Mouse (Mus musculus): ENCODE data around the gene Ednra.

Gene Ednra

DNA sequence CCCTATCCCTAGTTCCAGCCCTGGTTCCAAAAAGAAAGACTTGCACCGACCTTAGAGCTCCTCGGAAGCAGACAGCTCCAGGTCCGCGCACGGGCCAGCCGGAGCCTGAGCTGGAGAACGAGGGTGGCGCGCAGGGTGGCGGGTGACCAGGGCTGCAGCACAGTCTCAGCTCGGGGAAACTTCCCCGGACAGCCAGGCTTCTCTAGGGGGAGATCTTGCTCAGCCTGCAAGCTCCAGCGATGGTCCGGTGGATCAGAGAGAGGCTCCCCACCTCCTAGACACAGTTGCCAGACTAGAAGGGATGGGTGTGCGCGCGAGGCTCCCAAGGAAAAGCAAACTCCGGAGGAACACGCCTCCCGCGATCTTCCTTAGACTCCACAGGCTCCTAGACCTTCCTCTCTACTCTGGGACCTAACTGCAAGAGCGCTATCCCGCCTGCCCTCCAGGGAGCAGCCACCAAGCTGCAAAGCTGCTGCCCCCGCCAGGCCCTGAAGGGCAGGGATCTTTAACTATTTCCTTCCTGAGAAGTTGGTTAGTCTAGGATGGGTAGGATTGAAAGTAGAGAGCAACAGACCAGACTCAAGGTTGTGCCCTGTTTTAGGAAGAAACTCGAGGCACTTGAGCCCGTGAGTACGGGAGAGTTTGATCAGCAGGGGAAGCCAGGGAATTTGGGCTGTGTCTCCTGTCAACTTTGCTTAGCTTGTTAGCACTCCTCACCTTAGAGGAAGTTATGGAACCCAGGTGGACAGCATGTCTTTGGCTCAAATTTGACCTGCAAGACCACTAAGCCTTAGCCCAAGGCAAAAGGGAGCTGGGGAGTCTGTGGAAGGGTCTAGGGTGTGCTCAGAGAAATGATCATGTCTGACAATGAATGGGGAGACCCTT, at the start of gene Ednra:
Ednra (minus strand) TSS at position 419 of the 885 bp plus-strand sequence.
- peak; percentile 66 for DNase-seq

DNA sequence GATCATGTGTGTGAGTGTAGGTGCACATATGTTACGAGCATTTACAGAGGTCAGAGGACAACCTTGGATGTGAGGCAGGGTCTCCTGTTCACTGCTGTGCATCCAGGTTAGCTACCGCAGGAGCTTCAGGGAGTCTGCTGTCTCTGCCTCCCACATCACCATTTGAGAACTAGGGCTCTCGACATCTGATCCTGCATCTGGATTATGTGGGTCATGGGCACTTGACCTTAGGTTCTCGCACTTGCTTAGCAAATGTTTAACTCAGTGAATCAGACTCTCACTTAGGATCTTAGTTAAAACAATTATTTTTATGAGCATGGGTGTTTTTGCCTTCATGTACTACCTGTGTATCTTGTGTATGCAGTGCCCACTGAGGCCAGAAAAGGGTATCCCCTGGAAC, 49.6 kb upstream of the Ednra start:
- DNase-seq = no peak

DNA sequence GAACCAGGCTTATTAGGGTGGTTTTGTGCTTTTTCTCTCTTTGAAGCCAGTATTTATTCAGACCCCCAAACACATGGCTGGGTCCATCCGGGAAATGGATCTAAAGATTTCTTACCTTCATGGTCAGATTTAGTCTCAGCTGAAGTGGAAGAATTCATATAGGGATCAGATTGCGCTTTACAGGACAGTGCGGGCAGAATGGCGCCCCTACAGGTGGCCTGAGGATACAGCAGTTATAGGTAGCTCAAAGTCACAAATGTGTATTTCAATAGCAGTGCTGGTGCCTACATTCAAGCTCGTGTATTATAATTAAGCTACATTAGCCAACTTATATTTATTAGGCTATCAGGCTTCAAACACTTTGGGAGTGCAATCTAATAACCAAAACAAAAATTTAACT, 49.0 kb upstream of the Ednra start:
- no peak for DNase-seq

GRCm38 (mm10) chr8:77772210-77772886, 48.1 kb upstream of the Ednra start:
- peak; percentile 55 for DNase-seq

DNA sequence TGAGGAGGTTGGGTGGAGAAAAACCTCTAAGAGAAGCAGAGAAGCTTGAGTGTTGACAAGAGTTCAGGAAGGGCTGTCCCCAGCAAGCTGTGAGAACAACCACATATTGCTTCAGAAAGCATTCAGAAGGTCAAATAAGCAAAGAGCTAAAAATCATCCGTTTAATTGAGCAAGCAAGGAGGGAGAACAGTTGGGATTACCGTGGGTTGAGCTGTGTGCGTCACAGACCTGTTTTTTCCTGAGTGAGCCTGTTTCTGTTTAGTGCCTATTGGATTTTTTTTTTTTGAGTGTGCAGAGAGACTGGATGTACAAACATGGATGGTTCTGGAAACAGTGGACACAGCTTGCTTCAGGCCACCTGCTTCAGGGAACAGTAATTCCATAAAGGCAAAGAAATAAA, 46.7 kb upstream of the Ednra start:
- DNase-seq = no peak

DNA sequence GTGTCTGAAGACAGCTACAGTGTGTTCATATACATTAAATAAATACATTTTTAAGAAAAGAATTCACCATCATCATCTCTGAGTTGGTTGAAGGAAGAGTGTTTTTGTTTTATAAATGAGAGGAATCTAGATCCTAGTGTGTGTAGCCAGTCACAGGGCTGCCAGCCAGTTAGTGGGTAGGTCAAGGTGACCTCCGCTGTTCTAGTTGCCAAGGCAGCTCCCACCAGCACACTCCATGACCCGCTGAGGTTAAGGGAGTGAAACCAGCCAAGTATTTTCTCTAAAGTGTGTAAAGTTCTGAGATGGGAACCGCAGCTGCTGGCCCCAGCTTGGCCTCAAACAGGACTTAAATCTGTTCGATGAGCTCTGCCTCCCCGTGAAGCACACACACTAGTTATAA, 44.7 kb upstream of the Ednra start:
- DNase-seq = no peak

DNA sequence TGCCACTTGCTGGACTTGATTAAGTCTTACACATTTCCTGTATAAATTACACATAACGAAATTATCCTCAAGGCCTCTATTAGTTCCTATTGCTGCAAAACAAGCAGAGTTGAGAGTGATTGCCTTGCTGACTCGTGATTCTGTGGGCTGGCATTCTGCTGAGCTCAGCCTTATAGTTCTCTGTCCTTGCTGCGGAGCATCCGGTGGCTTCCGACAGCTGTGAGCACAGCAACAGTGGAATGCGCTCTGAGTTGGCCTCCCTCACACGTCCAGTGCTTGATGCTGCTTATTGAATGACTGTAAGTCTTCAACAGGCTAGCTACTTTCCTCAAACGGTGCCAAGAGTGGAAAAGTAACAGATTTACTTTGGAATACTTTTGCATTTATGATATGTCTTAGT, 40.0 kb upstream of the Ednra start:
- no peak for DNase-seq

DNA sequence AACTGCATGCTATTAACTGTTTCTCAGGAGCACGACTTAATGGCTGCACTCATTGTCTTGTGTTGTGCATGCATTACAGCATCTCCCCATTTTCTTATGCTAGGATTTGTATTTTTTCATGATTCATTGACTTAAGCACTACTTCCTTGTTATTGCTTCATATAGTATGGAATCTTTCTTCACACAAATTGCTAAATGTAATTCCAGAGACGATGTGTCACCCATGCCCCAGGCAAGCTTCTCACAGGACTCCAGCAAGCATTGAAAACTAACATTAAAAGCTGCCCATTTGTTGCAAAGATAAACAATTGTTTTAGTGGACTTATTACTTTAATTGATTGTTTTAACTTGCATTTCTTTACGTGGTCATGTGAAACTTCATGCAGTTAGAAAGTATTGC, 38.7 kb upstream of the Ednra start:
- no peak for DNase-seq

DNA sequence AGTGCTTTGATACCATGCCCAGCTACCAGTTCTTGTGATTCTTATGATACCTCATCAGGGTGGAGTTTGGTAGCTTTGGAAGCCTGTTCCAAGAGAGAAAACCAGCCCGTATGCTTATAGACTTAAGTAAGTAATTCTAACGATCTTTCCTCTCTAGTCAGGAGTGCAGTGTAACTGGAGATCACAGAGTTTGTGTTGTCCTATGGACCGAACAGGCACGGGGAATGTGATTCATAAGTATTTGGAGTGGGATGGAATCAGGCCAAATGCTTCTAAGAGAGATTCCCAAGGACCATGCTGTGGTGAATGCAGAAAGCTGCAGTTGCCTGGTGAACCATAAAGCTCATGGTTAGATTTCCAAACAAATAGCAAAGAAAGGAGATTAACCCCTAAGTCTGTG, 31.2 kb upstream of the Ednra start:
- DNase-seq = no peak

GRCm38 (mm10) chr8:77753796-77754195, 29.5 kb upstream of the Ednra start:
- DNase-seq = no peak

GRCm38 (mm10) chr8:77752041-77752440, 27.8 kb upstream of the Ednra start:
- DNase-seq = no peak

- no peak for DNase-seq
Measured at GRCm38 (mm10) chr8:77750407-77750806, 26.1 kb upstream of the Ednra start.

- DNase-seq = no peak
Measured at GRCm38 (mm10) chr8:77744476-77744875, 20.2 kb upstream of the Ednra start.

DNA sequence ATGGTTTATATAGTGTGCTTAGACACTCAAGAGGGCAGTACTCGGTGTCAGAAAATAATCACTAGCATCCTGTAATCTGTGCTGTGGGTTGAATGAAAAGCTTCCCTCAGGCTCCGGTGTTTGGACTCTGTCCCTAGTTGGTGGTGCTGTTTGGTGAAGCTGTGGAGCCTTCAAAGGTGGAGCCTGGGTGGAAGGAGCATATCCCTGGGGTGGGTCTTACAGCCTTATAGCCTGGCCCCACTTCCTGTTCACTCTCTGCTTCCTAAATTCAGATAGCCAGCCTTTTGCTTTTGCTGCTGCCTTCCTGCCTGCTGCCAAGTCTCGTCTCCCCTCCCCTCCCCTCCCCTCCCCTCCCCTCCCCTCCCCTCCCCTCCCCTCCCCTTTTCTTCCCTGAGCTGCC, 18.1 kb upstream of the Ednra start:
- DNase-seq = no peak

- no peak for DNase-seq
Measured at GRCm38 (mm10) chr8:77741050-77741777, 16.9 kb upstream of the Ednra start.

DNA sequence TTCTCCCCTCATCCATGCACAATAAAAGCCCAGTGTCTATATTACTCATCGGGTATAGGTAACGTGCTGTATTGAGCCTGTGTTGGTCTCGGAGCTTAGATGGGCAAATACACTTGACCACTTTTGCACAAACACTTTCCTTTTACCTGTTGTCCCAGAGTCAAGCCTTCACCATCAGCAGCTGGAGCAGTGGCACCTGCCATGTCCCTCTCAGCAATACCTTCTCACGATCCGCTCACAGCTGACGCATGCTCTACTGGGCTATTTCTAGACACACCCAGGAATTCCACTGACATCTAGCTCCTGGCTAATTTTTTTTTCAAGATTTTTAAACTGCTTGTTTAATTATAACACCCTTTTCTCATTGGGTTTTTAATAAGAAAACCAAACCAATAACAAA, 14.2 kb upstream of the Ednra start:
- DNase-seq = no peak

GRCm38 (mm10) chr8:77737327-77737726, 13.1 kb upstream of the Ednra start:
- DNase-seq = no peak

- DNase-seq = no peak
Measured at GRCm38 (mm10) chr8:77733792-77734191, 9.5 kb upstream of the Ednra start.

- DNase-seq = no peak
Measured at GRCm38 (mm10) chr8:77732964-77733363, 8.7 kb upstream of the Ednra start.

- DNase-seq = peak; percentile 56
Measured at GRCm38 (mm10) chr8:77725406-77725805, 1.1 kb upstream of the Ednra start.

DNA sequence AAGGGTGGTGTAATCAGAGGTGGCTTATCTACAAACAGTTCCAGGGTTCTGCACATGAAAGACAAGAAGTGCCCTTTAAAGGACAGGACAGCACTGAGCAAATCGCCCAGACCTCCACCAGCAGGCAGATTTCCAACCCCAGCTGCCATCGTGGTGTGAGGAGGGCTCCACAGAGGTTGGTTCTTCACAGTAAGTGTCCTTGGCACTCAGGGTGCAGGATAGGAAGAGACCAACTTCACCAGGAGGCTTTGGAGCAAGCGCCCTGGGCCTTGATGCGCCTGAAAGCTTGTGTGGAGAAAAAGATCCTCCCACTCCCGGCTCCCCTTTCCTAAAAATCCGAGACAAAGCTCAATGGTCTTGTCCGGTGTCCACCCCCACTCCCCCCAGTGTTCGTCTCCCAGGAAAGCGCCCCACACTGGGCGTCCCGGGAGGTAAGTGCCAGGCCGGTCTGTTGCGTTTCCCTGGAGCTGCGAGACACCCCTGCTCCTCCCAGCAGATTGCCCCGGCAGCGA, 674 bp downstream of the Ednra start:
- DNase-seq = peak; percentile 30

DNA sequence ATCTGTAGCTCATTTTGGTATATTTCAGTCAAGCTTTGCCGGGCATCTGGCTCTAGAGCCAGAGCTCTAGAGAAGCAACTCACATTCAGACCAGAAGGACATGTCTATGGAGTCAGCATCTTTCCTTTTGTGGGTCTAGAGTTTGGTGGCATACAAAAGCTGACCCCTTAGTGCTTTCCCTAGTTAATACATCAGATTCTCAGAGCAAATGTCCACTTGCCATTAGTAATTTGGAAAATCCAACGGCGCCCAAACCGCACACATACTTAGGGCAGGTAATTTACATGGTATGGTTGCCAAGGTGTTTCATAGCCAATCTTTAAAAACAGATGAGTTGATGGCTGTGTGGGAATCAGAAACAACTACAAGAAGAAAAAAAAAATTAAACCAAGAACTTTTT, 1.2 kb downstream of the Ednra start:
- no peak for DNase-seq

DNA sequence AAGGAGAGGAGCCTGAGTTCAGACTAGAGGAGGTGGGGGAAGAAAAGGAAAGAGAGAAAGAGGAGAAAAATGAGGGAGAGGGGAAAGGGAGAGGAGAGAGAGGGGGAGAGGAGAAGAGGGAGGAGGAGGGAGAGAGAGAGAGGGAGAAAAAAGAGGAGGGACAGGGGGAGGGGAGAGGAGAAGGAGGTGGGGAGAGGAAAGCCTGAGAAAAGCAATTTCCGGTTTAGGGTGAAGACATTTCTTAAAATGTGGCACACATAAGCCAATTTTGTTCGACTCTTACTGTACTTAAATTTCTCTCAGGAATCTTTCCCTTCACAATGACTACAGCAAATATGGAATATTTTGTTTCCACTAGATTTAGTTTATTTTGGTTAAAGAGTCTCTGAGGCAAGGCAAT, 5.3 kb downstream of the Ednra start:
- no peak for DNase-seq
